Mouse (Mus musculus) testis, postnatal 10 days (tissue): ENCODE results near the gene Dner.

Experiments
- DNase-seq: peaks from one replicate; pipeline ENCODE4 v3.0.0; 2021; ENCODE audit warnings: low spot score

Gene Dner

DNA sequence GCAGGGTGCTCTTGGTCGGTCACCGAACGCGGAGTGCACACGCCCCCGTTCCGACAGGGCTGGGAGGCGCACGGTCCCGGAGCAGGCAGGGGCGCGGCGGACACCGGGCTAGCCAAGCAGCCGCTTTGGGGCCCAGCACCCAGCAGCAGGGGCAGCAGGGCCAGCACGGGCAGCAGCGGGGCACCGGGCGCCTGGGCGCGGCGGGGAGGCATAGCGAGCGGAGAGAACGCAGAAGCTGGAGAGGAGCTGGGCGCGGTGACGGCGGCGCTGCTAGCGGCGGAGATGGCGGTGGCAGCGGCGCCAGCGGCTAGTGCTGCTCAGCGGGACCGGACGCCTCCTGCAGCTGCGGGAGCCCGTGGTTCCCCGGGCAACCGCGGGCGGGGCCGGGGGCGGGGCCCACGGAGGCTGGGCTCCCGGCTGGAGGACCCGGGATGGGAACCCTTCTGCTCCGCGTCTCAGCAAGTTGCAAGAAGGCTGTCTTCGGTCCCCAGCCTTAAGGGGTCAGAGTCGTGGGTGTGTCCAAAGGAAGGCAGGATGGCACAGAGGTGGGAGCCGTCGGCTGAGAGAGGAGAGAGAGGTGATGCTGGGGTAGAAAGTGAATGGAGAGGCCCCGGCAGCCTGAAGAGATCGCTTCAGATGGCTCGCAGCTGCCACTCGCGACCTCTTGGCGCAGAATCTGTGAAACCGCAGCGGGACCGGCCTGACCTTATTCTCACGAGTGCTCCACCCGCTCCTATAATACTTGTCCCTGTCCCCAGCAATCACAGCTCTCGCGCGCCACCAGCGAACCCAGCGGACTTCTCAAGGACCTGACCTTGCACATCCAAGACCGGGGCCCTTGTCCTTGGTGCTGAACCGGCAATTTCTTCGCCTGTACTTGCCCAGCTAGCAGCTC lies at the start of gene Dner:
Gene Dner (minus strand): TSS at position 705 of the 895 bp plus-strand sequence.
- DNase-seq: peak; percentile 92

GRCm38 (mm10) chr1:84742156-84742555 lies 46.1 kb upstream of the Dner start:
- DNase-seq: no peak

DNA sequence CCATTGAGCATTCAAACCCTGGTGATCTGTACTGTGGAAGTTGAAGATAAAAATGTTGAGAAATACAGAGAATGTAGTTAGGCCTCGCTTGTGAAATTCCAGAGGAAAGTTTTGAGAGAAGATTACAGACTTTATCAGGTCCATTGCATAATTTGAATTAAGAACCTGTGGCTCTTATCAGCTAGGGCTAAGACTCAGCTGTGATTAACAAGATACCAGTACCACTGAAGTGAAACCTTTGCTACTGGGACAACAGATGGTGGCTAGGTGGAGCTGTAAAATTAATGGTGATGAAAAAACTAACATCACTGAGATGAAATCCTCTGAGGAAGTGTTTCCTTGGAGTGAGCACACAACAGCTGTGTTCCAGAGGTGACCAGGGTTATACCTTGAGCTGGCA lies 44.1 kb upstream of the Dner start:
- DNase-seq: no peak

- no peak for DNase-seq
These were observed 41.1 kb upstream of the Dner start for GRCm38 (mm10) chr1:84737097-84737496.

DNA sequence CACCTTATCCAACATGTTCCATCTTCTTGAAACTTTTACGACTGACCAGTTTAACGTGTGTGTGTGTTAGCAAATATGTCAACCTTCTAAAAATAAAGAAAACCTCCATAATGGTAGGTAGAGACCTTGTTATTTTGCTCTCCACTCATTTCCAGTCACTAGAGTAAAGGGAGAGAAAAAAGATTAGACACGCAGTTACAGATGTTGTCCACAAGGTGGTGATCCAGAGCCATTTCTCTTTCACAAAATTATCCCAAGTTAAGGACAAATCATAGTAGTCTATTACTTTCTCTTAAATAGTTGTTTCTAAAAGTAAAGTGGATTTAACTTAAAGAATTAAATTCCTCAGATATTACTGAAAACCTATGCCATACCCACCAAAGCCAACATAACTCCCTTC lies 37.8 kb upstream of the Dner start:
- DNase-seq: no peak

GRCm38 (mm10) chr1:84731763-84732162 lies 35.7 kb upstream of the Dner start:
- no peak for DNase-seq

- no peak for DNase-seq
These were observed 26.8 kb upstream of the Dner start for GRCm38 (mm10) chr1:84722841-84723240.

GRCm38 (mm10) chr1:84722371-84722770 lies 26.4 kb upstream of the Dner start:
- DNase-seq: no peak

DNA sequence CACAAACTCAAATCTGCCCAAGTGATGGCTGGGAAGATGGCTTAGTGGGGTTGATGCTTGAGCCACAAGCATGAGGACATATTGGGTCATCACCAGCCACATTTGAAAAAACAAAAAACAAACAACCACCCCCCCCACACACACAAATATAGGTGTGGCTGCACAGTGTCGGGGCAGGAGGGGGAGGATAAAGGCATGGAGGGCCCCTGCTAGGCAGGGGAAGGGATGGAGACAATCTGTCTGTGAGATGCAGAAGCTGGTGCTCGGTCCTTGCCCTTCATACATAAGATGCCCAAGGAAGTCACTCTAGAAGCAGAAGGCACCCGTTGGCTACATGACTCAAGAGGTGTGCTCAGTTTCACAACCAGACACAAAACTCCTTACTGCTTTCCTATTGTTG lies 25.9 kb upstream of the Dner start:
- no peak for DNase-seq

DNA sequence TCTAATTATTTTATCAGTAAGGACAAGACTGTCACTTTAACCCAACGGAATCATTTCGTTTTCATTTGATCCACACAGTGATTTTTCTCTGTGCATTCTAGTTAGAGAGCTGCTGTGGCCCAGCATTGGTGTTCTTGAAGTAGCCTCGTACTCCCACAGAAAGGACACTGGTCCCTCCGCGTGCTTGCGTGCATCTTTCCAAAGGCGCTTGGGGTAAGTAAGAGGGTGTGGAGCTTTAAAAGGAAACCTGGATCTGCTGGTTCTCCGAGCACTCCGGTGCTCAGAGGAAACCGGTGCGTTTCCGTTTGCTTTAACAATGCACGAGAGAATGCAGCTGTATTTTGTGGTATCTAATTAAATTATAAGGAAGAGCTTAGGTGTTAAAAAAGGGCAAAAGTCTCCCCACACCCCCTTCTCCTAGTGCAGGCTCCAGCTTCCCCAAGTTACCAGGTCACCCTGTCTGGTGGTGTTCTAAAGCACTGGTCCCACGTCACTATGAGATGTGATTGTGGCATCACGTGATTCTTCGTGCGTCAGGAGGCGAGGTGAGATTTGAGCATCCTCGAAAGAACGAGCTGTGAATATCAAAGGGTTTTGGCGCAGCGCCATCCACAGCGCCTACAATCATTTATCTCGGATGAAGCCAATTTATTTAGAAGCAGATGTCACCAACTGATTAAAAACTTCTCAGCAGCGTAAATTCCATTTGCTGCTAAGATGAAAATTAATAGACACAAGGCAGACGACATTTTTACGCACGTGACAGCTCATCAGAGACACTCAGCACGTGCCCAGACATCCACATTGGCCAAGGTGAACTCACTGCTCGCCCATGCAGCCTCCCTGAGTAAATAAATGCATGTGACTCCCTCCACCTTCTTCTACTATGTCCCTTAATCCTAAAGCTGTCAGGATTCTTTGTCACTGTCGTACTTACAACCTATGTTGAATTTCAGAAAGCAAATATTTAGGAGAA lies 14.1 kb upstream of the Dner start:
- DNase-seq: peak; percentile 47

GRCm38 (mm10) chr1:84709406-84709805 lies 13.4 kb upstream of the Dner start:
- no peak for DNase-seq

GRCm38 (mm10) chr1:84700254-84700653 lies 4.2 kb upstream of the Dner start:
- no peak for DNase-seq

DNA sequence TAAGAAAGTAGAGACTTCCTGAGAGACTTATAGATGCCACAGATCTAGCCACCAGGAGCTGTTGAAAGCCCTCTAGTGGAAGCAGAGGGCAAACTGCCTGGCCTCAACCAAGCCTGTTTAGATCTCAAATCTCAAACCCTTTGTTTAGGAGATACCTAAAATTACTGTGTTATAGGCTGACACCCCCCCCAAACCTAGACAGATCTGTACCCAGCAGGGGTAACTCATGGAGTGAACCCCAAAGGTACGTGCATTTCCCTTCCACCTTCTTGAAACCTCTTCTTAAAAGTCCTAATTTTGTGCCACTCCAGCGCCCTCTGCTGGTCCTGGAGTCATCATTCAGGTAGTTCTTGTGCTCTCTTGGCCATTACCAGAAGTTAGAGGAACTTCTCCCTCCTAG lies 1.1 kb upstream of the Dner start:
- peak; percentile 56 for DNase-seq

DNA sequence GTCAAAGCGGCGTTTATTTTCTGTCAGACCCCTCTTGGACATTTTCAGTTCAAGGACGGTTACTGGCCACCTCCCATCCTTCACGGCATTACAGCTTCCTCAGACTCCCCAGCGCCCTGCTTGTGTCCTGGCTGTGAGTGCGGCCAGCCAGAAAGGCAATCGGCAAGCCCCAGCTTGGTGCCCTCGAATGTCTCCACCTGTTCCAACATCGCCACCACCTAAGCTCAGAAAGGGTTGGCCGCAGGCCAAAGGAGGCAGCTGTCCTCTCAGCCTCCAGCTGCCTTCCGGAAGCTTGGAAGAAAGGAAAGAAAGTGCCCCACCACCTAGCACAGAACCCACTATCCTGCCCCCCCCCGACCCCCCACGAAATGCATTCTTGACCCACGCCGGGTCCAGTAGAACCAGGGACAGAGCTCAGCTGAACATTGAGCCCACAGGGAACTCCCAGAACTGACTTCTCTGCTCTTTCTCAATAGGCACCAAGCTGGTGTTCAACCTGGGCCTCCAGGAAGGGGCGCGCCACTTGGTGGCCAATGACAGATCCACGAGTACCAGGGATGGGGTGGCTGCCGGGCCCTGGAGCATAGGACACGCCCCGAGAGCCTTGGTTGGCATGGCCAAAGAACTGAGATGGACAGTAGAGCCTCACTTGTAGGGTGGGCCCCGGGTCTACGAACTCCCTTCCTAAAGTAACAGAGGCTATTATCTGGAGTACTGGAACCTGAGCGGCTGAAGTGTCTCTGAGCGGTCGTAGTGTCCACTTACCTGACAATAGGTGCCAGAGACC lies 1.1 kb downstream of the Dner start:
- DNase-seq: peak; percentile 52

DNA sequence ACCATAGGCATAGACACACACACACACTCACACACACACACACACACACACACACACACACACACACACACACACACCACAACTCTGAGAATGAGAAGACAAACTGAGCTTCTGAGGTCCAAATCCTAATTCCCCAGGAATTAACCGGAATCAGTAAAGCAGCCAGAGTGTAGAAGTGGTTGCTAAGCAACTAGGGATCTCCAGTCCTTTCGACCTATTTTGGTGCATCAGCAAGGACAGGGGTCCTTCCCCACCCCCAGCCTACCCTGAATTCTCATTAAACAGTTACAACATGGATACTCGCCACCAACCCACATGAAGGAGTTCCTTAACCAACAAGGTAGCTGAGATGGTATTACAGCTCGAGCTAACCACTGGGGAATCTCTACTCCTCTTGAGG lies 18.1 kb downstream of the Dner start:
- no peak for DNase-seq

GRCm38 (mm10) chr1:84668100-84668846 lies 27.7 kb downstream of the Dner start:
- DNase-seq: no peak

DNA sequence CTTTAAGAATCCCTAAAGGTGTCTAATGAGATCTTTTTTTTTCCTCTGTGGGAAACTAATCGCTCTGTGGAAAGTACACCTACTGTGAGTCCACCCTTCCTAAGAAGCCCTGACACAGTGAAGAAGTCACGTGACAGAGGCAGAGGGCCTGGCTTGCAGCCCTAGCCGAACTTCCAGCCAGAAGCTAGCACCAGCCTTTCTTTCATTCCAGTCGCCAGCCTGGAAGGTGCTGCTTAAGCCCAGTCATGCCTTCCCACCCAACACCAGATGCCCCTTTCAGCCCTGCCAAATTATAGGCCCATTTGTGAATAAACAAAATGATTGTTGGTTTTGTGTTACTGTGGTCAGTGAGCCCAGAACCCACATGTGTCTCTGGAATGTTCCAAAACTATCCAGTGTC lies 28.4 kb downstream of the Dner start:
- no peak for DNase-seq

- no peak for DNase-seq
These were observed 31.5 kb downstream of the Dner start for GRCm38 (mm10) chr1:84664377-84665118.

GRCm38 (mm10) chr1:84646781-84647180 lies 49.2 kb downstream of the Dner start:
- no peak for DNase-seq

GRCm38 (mm10) chr1:84640463-84640862 lies 55.6 kb downstream of the Dner start:
- DNase-seq: no peak

GRCm38 (mm10) chr1:84636890-84637289 lies 59.1 kb downstream of the Dner start:
- DNase-seq: no peak
